7 mouse cellular contexts compared by ENCODE assay signal in the genomic region with DNA sequence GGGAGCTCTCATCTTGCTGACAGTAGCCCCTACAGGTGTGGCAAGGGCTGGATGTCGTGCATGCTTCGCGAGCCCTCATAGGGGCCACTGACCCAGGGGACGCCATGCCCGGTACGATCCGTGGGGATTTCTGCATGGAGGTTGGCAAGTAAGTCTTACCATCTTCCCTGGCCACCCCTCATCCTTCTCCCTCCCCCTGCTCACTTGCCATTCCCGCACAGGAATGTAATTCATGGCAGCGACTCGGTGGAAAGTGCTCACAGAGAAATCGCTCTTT. TPM values are rescaled to one million over a fixed set of nuclear protein-coding genes. Genes with fewer than 3 reads are reported as not detected.
A peak's percentile ranks its signal among the peaks of the same experiment; 100 is the strongest.
DNase-seq lines count a peak whose midpoint lies in the region; ATAC-seq and TF ChIP-seq lines count a peak whose summit lies in the region.

No protein-coding gene starts in this region.

- ATAC-seq in lung, embryonic 15.5 days (ENCODE audit: borderline replicate concordance, extremely low read depth, low FRiP score, low TSS enrichment), result no peak
- no peak for ATAC-seq in intestine, postnatal 0 days

- no peak for TF ChIP-seq CTCF in intestine, postnatal 0 days (IDR thresholded peaks at IDR 0.05; ENCODE audit: low read depth)
- TF ChIP-seq CTCF in olfactory bulb, adult 2 months (IDR thresholded peaks at IDR 0.05; ENCODE audit: insufficient read depth, low read depth, low read length), result no peak

- no peaks in the 10 kb centered on the region for H3K27me3 ChIP-seq in lung, embryonic 15.5 days
- no peaks in the 10 kb centered on the region for H3K27me3 ChIP-seq in forebrain, embryonic 10.5 days (ENCODE audit: poor library complexity, severe bottlenecking)
- no peaks in the 10 kb centered on the region for H3K27me3 ChIP-seq in intestine, postnatal 0 days (replicated peaks; ENCODE audit: control insufficient read depth, insufficient read depth, low read length)

- peak overlapping the region; percentile 95 for H3K4me3 ChIP-seq in lung, embryonic 15.5 days
- peak overlapping the region; percentile 83 for H3K4me3 ChIP-seq in forebrain, embryonic 10.5 days
- peak overlapping the region; percentile 85 for H3K4me3 ChIP-seq in intestine, postnatal 0 days (ENCODE audit: low read depth, low read length)
- H3K4me3 ChIP-seq in olfactory bulb, adult 2 months (ENCODE audit: insufficient read depth, low read depth, low read length), result peak overlapping the region; percentile 66

- H3K9me3 ChIP-seq in lung, embryonic 15.5 days, result no peaks in the 10 kb centered on the region
- no peaks in the 10 kb centered on the region for H3K9me3 ChIP-seq in forebrain, embryonic 10.5 days
- no peaks in the 10 kb centered on the region for H3K9me3 ChIP-seq in intestine, postnatal 0 days (ENCODE audit: control insufficient read depth)

- H3K36me3 ChIP-seq in lung, embryonic 15.5 days, result peaks cover 63% of the 10 kb centered on the region
- peaks cover 74% of the 10 kb centered on the region for H3K36me3 ChIP-seq in forebrain, embryonic 10.5 days (replicated peaks)
- peaks cover 60% of the 10 kb centered on the region for H3K36me3 ChIP-seq in intestine, postnatal 0 days (ENCODE audit: control insufficient read depth, insufficient read depth)

- TF ChIP-seq POLR2A in olfactory bulb, adult 2 months (IDR thresholded peaks at IDR 0.05; ENCODE audit: insufficient read depth, low read depth, low read length), result no peak

- peak overlapping the region; percentile 86 for H3K9ac ChIP-seq in lung, embryonic 15.5 days
- H3K9ac ChIP-seq in intestine, postnatal 0 days (ENCODE audit: low read depth, low read length), result peak overlapping the region; percentile 88

- peak overlapping the region; percentile 93 for H3K4me2 ChIP-seq in lung, embryonic 15.5 days
- peak overlapping the region; percentile 94 for H3K4me2 ChIP-seq in intestine, postnatal 0 days (replicated peaks; ENCODE audit: low read depth)

- peak overlapping the region; percentile 80 for H3K27ac ChIP-seq in lung, embryonic 15.5 days
- H3K27ac ChIP-seq in forebrain, embryonic 10.5 days, result peak overlapping the region; percentile 91
- no peak overlapping the region for H3K27ac ChIP-seq in intestine, postnatal 0 days (ENCODE audit: low read depth, low read length)
- peak overlapping the region; percentile 59 for H3K27ac ChIP-seq in olfactory bulb, adult 2 months (ENCODE audit: insufficient read depth, low read depth, low read length)

- WGBS in lung, embryonic 15.5 days, result 25% methylated on average over 11 of the region's 11 CpGs
- 40% methylated on average over 11 of the region's 11 CpGs for WGBS in forebrain, embryonic 10.5 days
- 17% methylated on average over 11 of the region's 11 CpGs for WGBS in intestine, postnatal 0 days
- WGBS in olfactory bulb, adult 2 months, result 9% methylated on average over 11 of the region's 11 CpGs

- H3K4me1 ChIP-seq in lung, embryonic 15.5 days, result peaks cover 33% of the 10 kb centered on the region
- peaks cover 49% of the 10 kb centered on the region for H3K4me1 ChIP-seq in forebrain, embryonic 10.5 days
- 0 out of 2 replicates have a peak, but pooled peaks cover 7% of the 10 kb centered on the region for H3K4me1 ChIP-seq in intestine, postnatal 0 days (replicated peaks; ENCODE audit: control insufficient read depth, insufficient read depth, low read length)
- peaks cover 42% of the 10 kb centered on the region for H3K4me1 ChIP-seq in olfactory bulb, adult 2 months (ENCODE audit: control insufficient read depth, insufficient read depth, low read length)

- DNase-seq in lung, postnatal 10 days, result no peak
- no peak for DNase-seq in forebrain, embryonic 10.5 days (ENCODE audit: extremely low spot score, low spot score)
- no peak for DNase-seq in layer of hippocampus, postnatal 14 days (ENCODE audit: low spot score in 2 of 2)
- DNase-seq in embryo, embryonic 9.5 days (ENCODE audit: extremely low spot score), result no peak

RNA-seq across cellular contexts. Expression of a gene that starts 0.6 kb away (rescaled TPM):
- 67.1 and 78.5 TPM in 2 replicates for polyA plus RNA-seq in lung, embryonic 15.5 days (2015; fragmentation: Nextera tagmentation; extraction: Ambion mirVana)
- 50.1 and 51.8 TPM in 2 replicates for polyA plus RNA-seq in forebrain, embryonic 10.5 days (2016; fragmentation: Nextera tagmentation; extraction: Ambion mirVana)
- polyA plus RNA-seq in intestine, postnatal 0 days (2015; fragmentation: Nextera tagmentation; extraction: Ambion mirVana), result 47.4 and 54.4 TPM in 2 replicates
- not detected in 2 replicates for polyA plus RNA-seq in olfactory bulb, adult 2 months (2012; ENCODE audit: insufficient read depth, insufficient read length, low replicate concordance, missing spikeins)
- 10 to 100 TPM; 48.6 to 53.8 TPM for total RNA-seq in layer of hippocampus, postnatal 14 days (2021)

RNA-seq across cellular contexts. Expression of a gene that starts 2.0 kb away (rescaled TPM):
- polyA plus RNA-seq in lung, embryonic 15.5 days (2015; fragmentation: Nextera tagmentation; extraction: Ambion mirVana), result 89.0 and 92.0 TPM in 2 replicates
- polyA plus RNA-seq in forebrain, embryonic 10.5 days (2016; fragmentation: Nextera tagmentation; extraction: Ambion mirVana), result 100 and 103 TPM in 2 replicates
- 132 and 141 TPM in 2 replicates for polyA plus RNA-seq in intestine, postnatal 0 days (2015; fragmentation: Nextera tagmentation; extraction: Ambion mirVana)
- polyA plus RNA-seq in olfactory bulb, adult 2 months (2012; ENCODE audit: insufficient read depth, insufficient read length, low replicate concordance, missing spikeins), result not detected in 2 replicates
- 10 to 100 TPM; 73.0 to 76.3 TPM for total RNA-seq in layer of hippocampus, postnatal 14 days (2021)

RNA-seq across cellular contexts. Expression of a gene that starts 2.0 kb away (rescaled TPM):
- 28.5 and 30.4 TPM in 2 replicates for polyA plus RNA-seq in lung, embryonic 15.5 days (2015; fragmentation: Nextera tagmentation; extraction: Ambion mirVana)
- polyA plus RNA-seq in forebrain, embryonic 10.5 days (2016; fragmentation: Nextera tagmentation; extraction: Ambion mirVana), result 30.3 and 30.4 TPM in 2 replicates
- polyA plus RNA-seq in intestine, postnatal 0 days (2015; fragmentation: Nextera tagmentation; extraction: Ambion mirVana), result 16.7 and 18.5 TPM in 2 replicates
- polyA plus RNA-seq in olfactory bulb, adult 2 months (2012; ENCODE audit: insufficient read depth, insufficient read length, low replicate concordance, missing spikeins), result not detected in 2 replicates
- total RNA-seq in layer of hippocampus, postnatal 14 days (2021), result 10 to 100 TPM; 66.9 to 83.2 TPM

RNA-seq across cellular contexts. Expression of a gene that starts 10.5 kb away (rescaled TPM):
- polyA plus RNA-seq in lung, embryonic 15.5 days (2015; fragmentation: Nextera tagmentation; extraction: Ambion mirVana), result 41.7 and 44.2 TPM in 2 replicates
- 42.8 and 45.3 TPM in 2 replicates for polyA plus RNA-seq in forebrain, embryonic 10.5 days (2016; fragmentation: Nextera tagmentation; extraction: Ambion mirVana)
- polyA plus RNA-seq in intestine, postnatal 0 days (2015; fragmentation: Nextera tagmentation; extraction: Ambion mirVana), result 42.3 and 43.4 TPM in 2 replicates
- not detected in 2 replicates for polyA plus RNA-seq in olfactory bulb, adult 2 months (2012; ENCODE audit: insufficient read depth, insufficient read length, low replicate concordance, missing spikeins)
- 10 to 100 TPM; 40.9 to 41.2 TPM for total RNA-seq in layer of hippocampus, postnatal 14 days (2021)

RNA-seq across cellular contexts. Expression of a gene that starts 10.8 kb away (rescaled TPM):
- polyA plus RNA-seq in lung, embryonic 15.5 days (2015; fragmentation: Nextera tagmentation; extraction: Ambion mirVana), result 54.4 and 56.6 TPM in 2 replicates
- polyA plus RNA-seq in forebrain, embryonic 10.5 days (2016; fragmentation: Nextera tagmentation; extraction: Ambion mirVana), result 81.3 and 82.5 TPM in 2 replicates
- polyA plus RNA-seq in intestine, postnatal 0 days (2015; fragmentation: Nextera tagmentation; extraction: Ambion mirVana), result 48.0 and 53.5 TPM in 2 replicates
- polyA plus RNA-seq in olfactory bulb, adult 2 months (2012; ENCODE audit: insufficient read depth, insufficient read length, low replicate concordance, missing spikeins), result not detected in 2 replicates
- total RNA-seq in layer of hippocampus, postnatal 14 days (2021), result 10 to 100 TPM; 37.7 to 43.4 TPM

Comparison
In these comparisons a context has a peak if more than half of its experiments do, and no peak if none do; other contexts are left out.
1. RNA of a gene that starts 0.6 kb away (polyA plus RNA-seq): 67.1 to 78.5 TPM in lung, embryonic 15.5 days, 50.1 to 51.8 TPM in forebrain, embryonic 10.5 days and 47.4 to 54.4 TPM in intestine, postnatal 0 days; not detected in olfactory bulb, adult 2 months; every median in the first group is over 10 times any median in the second.
2. RNA of a gene that starts 2.0 kb away (polyA plus RNA-seq): 132 to 141 TPM in intestine, postnatal 0 days, 100 to 103 TPM in forebrain, embryonic 10.5 days and 89.0 to 92.0 TPM in lung, embryonic 15.5 days; not detected in olfactory bulb, adult 2 months; every median in the first group is over 10 times any median in the second.
3. Peak in every context shown above with its lines, with median percentiles within 50 percentile points of each other: H3K4me3 ChIP-seq.